Mouse (Mus musculus) intestine, embryonic 14.5 days (tissue): ENCODE measurements at regions not wholly inside any gene's neighbourhood (a gene's known extent, or its start where the extent isn't known, plus 50 kb on each side); places are given as distances from the start of the nearest gene placed in this dataset.

Experiments
- ATAC-seq: fragments of 200-750 bp; cut with Nextera tagmentation; replicated peaks from 2 replicates; pipeline ENCODE4 v1.8.0; 2017; ENCODE audit warnings: low read depth, moderate number of reproducible peaks, moderate TSS enrichment, moderate library complexity; ENCODE audit not compliant: low FRiP score, low TSS enrichment
- DNase-seq: peaks from one replicate; pipeline ENCODE4 v3.0.0-alpha.2; 2018; ENCODE audit warnings: low spot score
- H3K27ac ChIP-seq: fragments of 300-500 bp; sonication (generic); 2 replicates; pipeline ENCODE4 v1.5.1; 2014; ENCODE audit warnings: low read depth, mild to moderate bottlenecking, control low read depth
- H3K27me3 ChIP-seq: fragments of 300-500 bp; sonication (generic); replicated peaks from 2 replicates; pipeline ENCODE4 v1.6.1; 2014; ENCODE audit warnings: low read length, control low read depth; ENCODE audit not compliant: control insufficient read depth, insufficient read depth
- H3K36me3 ChIP-seq: fragments of 300-500 bp; sonication (generic); 2 replicates; pipeline ENCODE4 v1.6.1; 2014; ENCODE audit warnings: low read length, control low read depth; ENCODE audit not compliant: control insufficient read depth, insufficient read depth
- H3K4me1 ChIP-seq: fragments of 300-500 bp; sonication (generic); replicated peaks from 2 replicates; pipeline ENCODE4 v1.6.1; 2014; ENCODE audit warnings: low read length, control low read depth, mixed read lengths; ENCODE audit not compliant: control insufficient read depth, insufficient read depth
- H3K4me2 ChIP-seq: fragments of 300-500 bp; sonication (generic); 2 replicates; pipeline ENCODE4 v1.6.1; 2014; ENCODE audit warnings: low read length
- H3K4me3 ChIP-seq: fragments of 300-500 bp; sonication (generic); 2 replicates; pipeline ENCODE4 v1.5.1; 2014; ENCODE audit warnings: low read depth, low read length, control low read depth, mixed read lengths
- H3K9ac ChIP-seq: fragments of 300-500 bp; sonication (generic); 2 replicates; pipeline ENCODE4 v1.6.1; 2014; ENCODE audit warnings: mild to moderate bottlenecking, low read length
- H3K9me3 ChIP-seq: fragments of 300-500 bp; sonication (generic); 2 replicates; pipeline ENCODE4 v1.6.1; 2016; ENCODE audit warnings: low read length, control low read depth; ENCODE audit not compliant: control insufficient read depth
- WGBS: fragments of 180-500 bp; shearing (Covaris S2); extraction: QIAGEN DNeasy Blood & Tissue Kit; methylation state at CpG from one replicate; pipeline ENCODE4 v1.1.7; 2014; 5-methylcytosine and 5-hydroxymethylcytosine counted together

GRCm38 (mm10) chr6:81724601-81725545 lies 198.6 kb upstream of the Gcfc2 start:
- Histone ChIP-seq H3K4me3 (no peak overlapping the region), H3K4me2 (no peak overlapping the region), H3K36me3 (no peaks in the 10 kb centered on the region), H3K27ac (no peak overlapping the region), H3K27me3 (no peaks in the 10 kb centered on the region), H3K9me3 (no peaks in the 10 kb centered on the region), H3K4me1 (no peaks in the 10 kb centered on the region), H3K9ac (no peak overlapping the region)
- WGBS: 81% methylated on average over 4 of the region's 4 CpGs
- DNase-seq (no peak), ATAC-seq (no peak)

- Histone ChIP-seq H3K27me3 (no peaks in the 10 kb centered on the region), H3K27ac (no peak overlapping the region), H3K4me1 (no peaks in the 10 kb centered on the region), H3K9ac (no peak overlapping the region), H3K4me3 (no peak overlapping the region), H3K9me3 (no peaks in the 10 kb centered on the region), H3K36me3 (no peaks in the 10 kb centered on the region), H3K4me2 (no peak overlapping the region)
- DNase-seq: no peak
- WGBS: 53% methylated on average over 5 of the region's 5 CpGs
- no peak for ATAC-seq
These were observed 191.8 kb upstream of the Gcfc2 start for GRCm38 (mm10) chr6:81731631-81732030.

GRCm38 (mm10) chr6:81733527-81733926 lies 189.9 kb upstream of the Gcfc2 start:
- no peak for ATAC-seq
- H3K9ac ChIP-seq: no peak overlapping the region
- 72% methylated on average over 3 of the region's 3 CpGs for WGBS
- no peaks in the 10 kb centered on the region for H3K27me3 ChIP-seq
- no peak overlapping the region for H3K27ac ChIP-seq
- no peak for DNase-seq
- H3K4me3 ChIP-seq: no peak overlapping the region
- H3K4me2 ChIP-seq: no peak overlapping the region
- no peaks in the 10 kb centered on the region for H3K4me1 ChIP-seq
- H3K9me3 ChIP-seq: no peaks in the 10 kb centered on the region
- H3K36me3 ChIP-seq: no peaks in the 10 kb centered on the region

- WGBS: 90% methylated on average over 5 of the region's 5 CpGs
- no peak overlapping the region for H3K9ac ChIP-seq
- H3K9me3 ChIP-seq: no peaks in the 10 kb centered on the region
- no peaks in the 10 kb centered on the region for H3K4me1 ChIP-seq
- no peak overlapping the region for H3K4me3 ChIP-seq
- H3K36me3 ChIP-seq: no peaks in the 10 kb centered on the region
- no peak overlapping the region for H3K27ac ChIP-seq
- DNase-seq (no peak), ATAC-seq (no peak)
- H3K27me3 ChIP-seq: no peaks in the 10 kb centered on the region
- H3K4me2 ChIP-seq: no peak overlapping the region
These were observed 185.0 kb upstream of the Gcfc2 start for GRCm38 (mm10) chr6:81738466-81738865.

- ATAC-seq (peak; percentile 85), DNase-seq (no peak)
- Histone ChIP-seq H3K36me3 (no peaks in the 10 kb centered on the region), H3K4me2 (no peak overlapping the region), H3K27ac (no peak overlapping the region), H3K27me3 (no peaks in the 10 kb centered on the region), H3K4me3 (no peak overlapping the region), H3K4me1 (no peaks in the 10 kb centered on the region; the same call in 1 of the 2 replicates), H3K9ac (no peak overlapping the region), H3K9me3 (no peaks in the 10 kb centered on the region)
- 19% methylated on average over 3 of the region's 3 CpGs for WGBS
These were observed 173.8 kb upstream of the Gcfc2 start for GRCm38 (mm10) chr6:81749681-81750080.

- 91% methylated on average over 5 of the region's 5 CpGs for WGBS
- Histone ChIP-seq H3K27me3 (no peaks in the 10 kb centered on the region), H3K4me1 (peaks cover 4% of the 10 kb centered on the region; the same call in 1 of the 2 replicates), H3K4me3 (no peak overlapping the region), H3K27ac (no peak overlapping the region), H3K36me3 (no peaks in the 10 kb centered on the region), H3K9me3 (no peaks in the 10 kb centered on the region), H3K4me2 (no peak overlapping the region), H3K9ac (no peak overlapping the region)
- ATAC-seq (no peak), DNase-seq (no peak)
These were observed 171.8 kb upstream of the Gcfc2 start for GRCm38 (mm10) chr6:81751631-81752030.

GRCm38 (mm10) chr6:81756242-81756641 lies 167.2 kb upstream of the Gcfc2 start:
- no peaks in the 10 kb centered on the region for H3K9me3 ChIP-seq
- H3K9ac ChIP-seq: no peak overlapping the region
- no peaks in the 10 kb centered on the region for H3K36me3 ChIP-seq
- ATAC-seq (no peak), DNase-seq (no peak)
- H3K27ac ChIP-seq: no peak overlapping the region
- no peak overlapping the region for H3K4me2 ChIP-seq
- 41% methylated on average over 7 of the region's 7 CpGs for WGBS
- no peak overlapping the region for H3K4me3 ChIP-seq
- 0 out of 2 replicates have a peak, but pooled peaks cover 8% of the 10 kb centered on the region for H3K4me1 ChIP-seq
- no peaks in the 10 kb centered on the region for H3K27me3 ChIP-seq

- 84% methylated on average over 5 of the region's 5 CpGs for WGBS
- Histone ChIP-seq H3K36me3 (no peaks in the 10 kb centered on the region), H3K9ac (no peak overlapping the region), H3K4me2 (no peak overlapping the region), H3K27ac (no peak overlapping the region), H3K27me3 (no peaks in the 10 kb centered on the region), H3K9me3 (no peaks in the 10 kb centered on the region), H3K4me3 (no peak overlapping the region), H3K4me1 (0 out of 2 replicates have a peak, but pooled peaks cover 8% of the 10 kb centered on the region)
- DNase-seq (no peak), ATAC-seq (no peak)
These were observed 164.6 kb upstream of the Gcfc2 start for GRCm38 (mm10) chr6:81758876-81759275.

GRCm38 (mm10) chr6:81760181-81760580 lies 163.3 kb upstream of the Gcfc2 start:
- Histone ChIP-seq H3K9me3 (no peaks in the 10 kb centered on the region), H3K4me3 (no peak overlapping the region), H3K27ac (no peak overlapping the region), H3K27me3 (no peaks in the 10 kb centered on the region), H3K4me2 (no peak overlapping the region), H3K9ac (no peak overlapping the region), H3K4me1 (0 out of 2 replicates have a peak, but pooled peaks cover 8% of the 10 kb centered on the region), H3K36me3 (no peaks in the 10 kb centered on the region)
- 82% methylated on average over 2 of the region's 2 CpGs for WGBS
- no peak for ATAC-seq
- no peak for DNase-seq
